26 mouse cellular contexts compared by ENCODE assay signal in genomic region chr2:122355389-122355788, GRCm38 (mm10). TPM values are rescaled to one million over a fixed set of nuclear protein-coding genes. Genes with fewer than 3 reads are reported as not detected.
DNase-seq lines count a peak whose midpoint lies in the region; ATAC-seq lines count a peak whose summit lies in the region.
"Had no signal": no experiment of that assay in that cellular context is flagged by ENCODE, and none has a peak within 500 bp of the region (broad histone marks: within the 10 kb centered on the region; RNA-seq: fewer than 3 reads in every experiment).

No protein-coding gene starts in this region.

- WGBS in heart, embryonic 11.5 days (ENCODE audit: insufficient replicate concordance), result 77% methylated on average over 5 of the region's 5 CpGs
- WGBS in neural tube, embryonic 13.5 days, result 91% methylated on average over 5 of the region's 5 CpGs
- WGBS in neural tube, embryonic 15.5 days, result 84% methylated on average over 5 of the region's 5 CpGs

- no peaks in the 10 kb centered on the region for H3K9me3 ChIP-seq in heart, embryonic 11.5 days (replicated peaks; ENCODE audit: control insufficient read depth, low read length)
- no peaks in the 10 kb centered on the region for H3K9me3 ChIP-seq in neural tube, embryonic 13.5 days
- H3K9me3 ChIP-seq in neural tube, embryonic 15.5 days (replicated peaks), result no peaks in the 10 kb centered on the region
- H3K9me3 ChIP-seq: embryonic facial prominence, embryonic 12.5 days; heart, embryonic 13.5 days; hindbrain, embryonic 15.5 days had no signal

- H3K4me3 ChIP-seq in heart, embryonic 11.5 days (ENCODE audit: low read depth, low read length), result no peak overlapping the region
- H3K4me3 ChIP-seq in neural tube, embryonic 13.5 days, result no peak overlapping the region
- H3K4me3 ChIP-seq in neural tube, embryonic 15.5 days (replicated peaks), result no peak overlapping the region
- H3K4me3 ChIP-seq: embryonic facial prominence, embryonic 12.5 days; heart, adult 2 months; heart, embryonic 13.5 days; hindbrain, embryonic 15.5 days had no signal

- no peak overlapping the region for H3K27ac ChIP-seq in heart, embryonic 11.5 days (ENCODE audit: low read depth, low read length)
- peak overlapping the region; percentile 94 for H3K27ac ChIP-seq in neural tube, embryonic 13.5 days (replicated peaks)
- H3K27ac ChIP-seq in neural tube, embryonic 15.5 days (replicated peaks), result no peak overlapping the region
- H3K27ac ChIP-seq: embryonic facial prominence, embryonic 12.5 days; heart, adult 2 months; heart, embryonic 13.5 days had no signal

- peak; percentile 58 for DNase-seq in cerebellum, adult 11-12 months
- DNase-seq in cerebellum, adult 11 months, result no peak
- DNase-seq in heart, adult 8-10 months (ENCODE audit: low spot score), result no peak
- peak; percentile 24 for DNase-seq in cerebellum, postnatal 36 days
- DNase-seq: adrenal gland, postnatal 14 days; B cell, adult 2 months; forebrain, postnatal 0 days; gastrocnemius, postnatal 14 days; heart, adult 2 months; heart, postnatal 36 days; kidney, adult 2 months had no signal

- H3K36me3 ChIP-seq in heart, embryonic 11.5 days (ENCODE audit: control insufficient read depth, insufficient read depth, low read length), result no peaks in the 10 kb centered on the region
- H3K36me3 ChIP-seq in neural tube, embryonic 13.5 days, result peaks cover 52% of the 10 kb centered on the region
- peaks cover 41% of the 10 kb centered on the region for H3K36me3 ChIP-seq in neural tube, embryonic 15.5 days

- 0 out of 2 replicates have a peak overlapping the region, but pooled peaks have one; percentile 7 for H3K9ac ChIP-seq in heart, embryonic 11.5 days (ENCODE audit: low read depth, low read length)
- no peak overlapping the region for H3K9ac ChIP-seq in neural tube, embryonic 13.5 days
- H3K9ac ChIP-seq in neural tube, embryonic 15.5 days (replicated peaks), result no peak overlapping the region
- H3K9ac ChIP-seq: embryonic facial prominence, embryonic 12.5 days; forebrain, postnatal 0 days; heart, embryonic 13.5 days; hindbrain, embryonic 15.5 days had no signal

- peaks cover 7% of the 10 kb centered on the region; the same call in 1 of the 2 replicates for H3K4me1 ChIP-seq in heart, embryonic 11.5 days (ENCODE audit: control insufficient read depth, insufficient read depth, low read length)
- H3K4me1 ChIP-seq in neural tube, embryonic 13.5 days (replicated peaks), result peaks cover 65% of the 10 kb centered on the region
- H3K4me1 ChIP-seq in neural tube, embryonic 15.5 days, result peaks cover 39% of the 10 kb centered on the region
- H3K4me1 ChIP-seq: embryonic facial prominence, embryonic 12.5 days had no signal

- H3K27me3 ChIP-seq in heart, embryonic 11.5 days (ENCODE audit: control insufficient read depth, insufficient read depth, low read length), result no peaks in the 10 kb centered on the region
- no peaks in the 10 kb centered on the region for H3K27me3 ChIP-seq in neural tube, embryonic 13.5 days
- no peaks in the 10 kb centered on the region for H3K27me3 ChIP-seq in neural tube, embryonic 15.5 days (replicated peaks)
- H3K27me3 ChIP-seq: embryonic facial prominence, embryonic 12.5 days; heart, embryonic 13.5 days; hindbrain, embryonic 15.5 days had no signal

- ATAC-seq in heart, embryonic 11.5 days (replicated peaks; ENCODE audit: insufficient number of reproducible peaks, low FRiP score, low TSS enrichment), result no peak
- no peak for ATAC-seq in neural tube, embryonic 13.5 days (ENCODE audit: low read depth)
- no peak for ATAC-seq in neural tube, embryonic 15.5 days (ENCODE audit: low FRiP score)
- ATAC-seq in megakaryocyte progenitor cell, adult 5-6 weeks (replicated peaks; ENCODE audit: poor library complexity), result no peak
- ATAC-seq: CD4-positive, CD25-positive, alpha-beta regulatory T cell, adult 4 months; forebrain, postnatal 0 days; intestine, embryonic 16.5 days had no signal

- no peak overlapping the region for H3K4me2 ChIP-seq in heart, embryonic 11.5 days
- H3K4me2 ChIP-seq in neural tube, embryonic 13.5 days, result no peak overlapping the region
- no peak overlapping the region for H3K4me2 ChIP-seq in neural tube, embryonic 15.5 days
- H3K4me2 ChIP-seq: embryonic facial prominence, embryonic 12.5 days; heart, embryonic 13.5 days; hindbrain, embryonic 15.5 days had no signal

RNA-seq across cellular contexts. Expression of gene Shf, which starts 13.6 kb away (rescaled TPM):
- polyA plus RNA-seq in heart, embryonic 11.5 days (2014; fragmentation: Nextera tagmentation; extraction: Ambion mirVana), result 3.7 and 3.8 TPM in 2 replicates
- total RNA-seq in heart, adult 8-10 months (2022), result 1 to 10 TPM; 4.4 to 7.3 (median 5.7) TPM
- 12.7 and 17.2 TPM in 2 replicates for polyA plus RNA-seq in neural tube, embryonic 13.5 days (2015; fragmentation: Nextera tagmentation; extraction: Ambion mirVana)
- polyA plus RNA-seq in neural tube, embryonic 15.5 days (2015; fragmentation: Nextera tagmentation; extraction: Ambion mirVana), result 11.2 and 12.0 TPM in 2 replicates
- total RNA-seq in megakaryocyte progenitor cell, adult 5-6 weeks (2015), result 2.2 and 3.7 TPM in 2 replicates
- total RNA-seq in megakaryocyte progenitor cell, adult 5-6 weeks (2017), result 2.1 and 2.4 TPM in 2 replicates

RNA-seq across cellular contexts. Expression of gene Duox1, which starts 39.9 kb away (rescaled TPM):
- not detected in 2 replicates for polyA plus RNA-seq in heart, embryonic 11.5 days (2014; fragmentation: Nextera tagmentation; extraction: Ambion mirVana)
- under 1 TPM in 3 of 4 experiments, not detected in 1; 0.20 to 0.28 (median 0.27) TPM for total RNA-seq in heart, adult 8-10 months (2022)
- 0.06 and 0.13 TPM in 2 replicates for polyA plus RNA-seq in neural tube, embryonic 13.5 days (2015; fragmentation: Nextera tagmentation; extraction: Ambion mirVana)
- 0.10 and 0.27 TPM in 2 replicates for polyA plus RNA-seq in neural tube, embryonic 15.5 days (2015; fragmentation: Nextera tagmentation; extraction: Ambion mirVana)
- total RNA-seq in megakaryocyte progenitor cell, adult 5-6 weeks (2015), result not detected in 2 replicates
- not detected in 2 replicates for total RNA-seq in megakaryocyte progenitor cell, adult 5-6 weeks (2017)
- total RNA-seq: adrenal gland, postnatal 14 days; forebrain, postnatal 0 days; MEL had no signal
- polyA plus RNA-seq: CD4-positive, CD25-positive, alpha-beta regulatory T cell, adult 4 months; cortical plate, adult 2 months; forebrain, embryonic 11.5 days; heart, embryonic 13.5 days; heart, postnatal 0 days had no signal

RNA-seq across cellular contexts. Expression of gene Duoxa1, which starts 41.9 kb away (rescaled TPM):
- polyA plus RNA-seq in heart, embryonic 11.5 days (2014; fragmentation: Nextera tagmentation; extraction: Ambion mirVana), result not detected in 2 replicates
- total RNA-seq in heart, adult 8-10 months (2022), result under 1 TPM in 3 of 4 experiments, not detected in 1; 0.14 to 0.37 (median 0.34) TPM
- polyA plus RNA-seq in neural tube, embryonic 13.5 days (2015; fragmentation: Nextera tagmentation; extraction: Ambion mirVana), result 0.29 TPM in 1 of 2 replicates, not detected in the other
- polyA plus RNA-seq in neural tube, embryonic 15.5 days (2015; fragmentation: Nextera tagmentation; extraction: Ambion mirVana), result 0.17 and 1.2 TPM in 2 replicates
- total RNA-seq in megakaryocyte progenitor cell, adult 5-6 weeks (2015), result not detected in 2 replicates
- not detected in 2 replicates for total RNA-seq in megakaryocyte progenitor cell, adult 5-6 weeks (2017)
- total RNA-seq: adrenal gland, adult 18-20 months; MEL had no signal
- polyA plus RNA-seq: CD4-positive, CD25-positive, alpha-beta regulatory T cell, adult 4 months; forebrain, embryonic 11.5 days; heart, postnatal 0 days; intestine, embryonic 16.5 days had no signal

RNA-seq across cellular contexts. Expression of gene Duoxa2, which starts 56.7 kb away (rescaled TPM):
- not detected in 2 replicates for polyA plus RNA-seq in heart, embryonic 11.5 days (2014; fragmentation: Nextera tagmentation; extraction: Ambion mirVana)
- under 1 TPM in 3 of 4 experiments, not detected in 1; 0.17 to 0.31 (median 0.25) TPM for total RNA-seq in heart, adult 8-10 months (2022)
- polyA plus RNA-seq in neural tube, embryonic 13.5 days (2015; fragmentation: Nextera tagmentation; extraction: Ambion mirVana), result not detected in 2 replicates
- 0.52 and 0.56 TPM in 2 replicates for polyA plus RNA-seq in neural tube, embryonic 15.5 days (2015; fragmentation: Nextera tagmentation; extraction: Ambion mirVana)
- total RNA-seq in megakaryocyte progenitor cell, adult 5-6 weeks (2015), result not detected in 2 replicates
- not detected in 2 replicates for total RNA-seq in megakaryocyte progenitor cell, adult 5-6 weeks (2017)
- total RNA-seq: adrenal gland, adult 18-20 months; adrenal gland, postnatal 14 days; forebrain, postnatal 0 days; gastrocnemius, adult 18-20 months; gastrocnemius, postnatal 14 days; heart, postnatal 36 days; MEL had no signal
- polyA plus RNA-seq: CD4-positive, CD25-positive, alpha-beta regulatory T cell, adult 4 months; cortical plate, adult 2 months; embryonic facial prominence, embryonic 12.5 days; forebrain, embryonic 11.5 days; heart, embryonic 13.5 days; kidney, adult 2 months had no signal

RNA-seq across cellular contexts. Expression of gene Duox2, which starts 57.1 kb away (rescaled TPM):
- 0.04 TPM in 1 of 2 replicates, not detected in the other for polyA plus RNA-seq in heart, embryonic 11.5 days (2014; fragmentation: Nextera tagmentation; extraction: Ambion mirVana)
- total RNA-seq in heart, adult 8-10 months (2022), result under 1 TPM; 0.46 to 0.82 (median 0.54) TPM
- polyA plus RNA-seq in neural tube, embryonic 13.5 days (2015; fragmentation: Nextera tagmentation; extraction: Ambion mirVana), result not detected in 2 replicates
- 0.03 and 0.12 TPM in 2 replicates for polyA plus RNA-seq in neural tube, embryonic 15.5 days (2015; fragmentation: Nextera tagmentation; extraction: Ambion mirVana)
- not detected in 2 replicates for total RNA-seq in megakaryocyte progenitor cell, adult 5-6 weeks (2015)
- not detected in 2 replicates for total RNA-seq in megakaryocyte progenitor cell, adult 5-6 weeks (2017)
- total RNA-seq: MEL had no signal
- polyA plus RNA-seq: CD4-positive, CD25-positive, alpha-beta regulatory T cell, adult 4 months; forebrain, embryonic 11.5 days; forebrain, postnatal 0 days; hindbrain, embryonic 15.5 days had no signal

Comparison
In these comparisons a context has a peak if more than half of its experiments do, and no peak if none do; other contexts are left out.
1. DNase-seq: peak in cerebellum, adult 11-12 months (single experiment) and cerebellum, postnatal 36 days (2 of 2); none in cerebellum, adult 11 months (single experiment) and heart, adult 8-10 months (single experiment).